Mouse (Mus musculus): ENCODE measurements around the gene Hlf.

DNA sequence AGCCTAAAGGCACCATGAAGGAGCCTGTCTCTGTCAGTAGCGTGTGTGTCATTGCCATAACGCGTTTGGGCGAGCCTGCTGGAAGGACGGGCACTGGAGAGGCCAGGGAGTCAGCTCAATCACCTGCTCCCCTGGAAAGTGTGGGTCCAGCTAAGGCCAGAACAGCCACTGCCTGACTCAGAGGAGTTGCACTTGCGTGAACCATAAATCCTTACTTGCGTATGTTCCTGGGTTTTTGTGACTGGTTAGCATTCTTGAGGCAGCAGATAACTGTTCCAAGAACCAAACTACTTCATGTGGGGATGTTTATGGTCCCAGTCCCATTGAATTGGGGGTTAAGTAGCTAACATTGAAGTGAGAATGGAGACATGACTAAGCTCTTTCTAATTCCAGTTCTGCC, 38.0 kb downstream of the Hlf start:
- TF ChIP-seq POLR2A (IDR thresholded peaks at IDR 0.05; ENCODE audit: extremely low read depth, insufficient read depth, low read length) (no peak), CTCF (IDR thresholded peaks at IDR 0.05; ENCODE audit: extremely low read depth, insufficient read depth, low read length) (no peak)
